Mouse (Mus musculus) midbrain, embryonic 10.5 days (tissue): ENCODE data around the gene Cyp11a1. TPM values are rescaled to one million over a fixed set of nuclear protein-coding genes. Genes with fewer than 3 reads are reported as not detected.
A peak's percentile ranks its signal among the peaks of the same experiment; 100 is the strongest.

Experiments used
- DNase-seq: peaks from one replicate; pipeline ENCODE4 v3.0.0-alpha.2; 2017; ENCODE audit warnings: low spot score
- H3K27ac ChIP-seq: fragments of 300-500 bp; sonication (generic); replicated peaks from 2 replicates; pipeline ENCODE4 v1.5.1; 2016; ENCODE audit warnings: mild to moderate bottlenecking
- H3K27me3 ChIP-seq: fragments of 300-500 bp; sonication (generic); 2 replicates; pipeline ENCODE4 v1.6.1; 2016; ENCODE audit warnings: low read depth, mild to moderate bottlenecking; ENCODE audit not compliant: poor library complexity, severe bottlenecking
- H3K36me3 ChIP-seq: fragments of 300-500 bp; sonication (generic); 2 replicates; pipeline ENCODE4 v1.6.1; 2016; ENCODE audit warnings: mild to moderate bottlenecking, moderate library complexity
- H3K4me1 ChIP-seq: fragments of 300-500 bp; sonication (generic); 2 replicates; pipeline ENCODE4 v1.6.1; 2016
- H3K4me3 ChIP-seq: fragments of 300-500 bp; sonication (generic); 2 replicates; pipeline ENCODE4 v1.5.1; 2016; ENCODE audit warnings: mild to moderate bottlenecking, moderate library complexity
- H3K9me3 ChIP-seq: fragments of 300-500 bp; sonication (generic); replicated peaks from 2 replicates; pipeline ENCODE4 v1.6.1; 2016; ENCODE audit warnings: mild to moderate bottlenecking
- whole genome bisulfite sequencing: fragments of 180-500 bp; shearing (Covaris S2); methylation state at CpG from one replicate; pipeline ENCODE4 v1.1.7; 2016; 5-methylcytosine and 5-hydroxymethylcytosine counted together
- polyA plus RNA-seq: library from polyadenylated mRNA; unstranded; fragments of >200 nt; fragmentation: Nextera tagmentation; extraction: Ambion mirVana; gene quantifications from 2 replicates; pipeline ENCODE4 v1.2.1, GENCODE M21; 2016

Cyp11a1 gene
- polyA plus RNA-seq, 1 experiment from 2014 or later, result 0.07 TPM

DNA sequence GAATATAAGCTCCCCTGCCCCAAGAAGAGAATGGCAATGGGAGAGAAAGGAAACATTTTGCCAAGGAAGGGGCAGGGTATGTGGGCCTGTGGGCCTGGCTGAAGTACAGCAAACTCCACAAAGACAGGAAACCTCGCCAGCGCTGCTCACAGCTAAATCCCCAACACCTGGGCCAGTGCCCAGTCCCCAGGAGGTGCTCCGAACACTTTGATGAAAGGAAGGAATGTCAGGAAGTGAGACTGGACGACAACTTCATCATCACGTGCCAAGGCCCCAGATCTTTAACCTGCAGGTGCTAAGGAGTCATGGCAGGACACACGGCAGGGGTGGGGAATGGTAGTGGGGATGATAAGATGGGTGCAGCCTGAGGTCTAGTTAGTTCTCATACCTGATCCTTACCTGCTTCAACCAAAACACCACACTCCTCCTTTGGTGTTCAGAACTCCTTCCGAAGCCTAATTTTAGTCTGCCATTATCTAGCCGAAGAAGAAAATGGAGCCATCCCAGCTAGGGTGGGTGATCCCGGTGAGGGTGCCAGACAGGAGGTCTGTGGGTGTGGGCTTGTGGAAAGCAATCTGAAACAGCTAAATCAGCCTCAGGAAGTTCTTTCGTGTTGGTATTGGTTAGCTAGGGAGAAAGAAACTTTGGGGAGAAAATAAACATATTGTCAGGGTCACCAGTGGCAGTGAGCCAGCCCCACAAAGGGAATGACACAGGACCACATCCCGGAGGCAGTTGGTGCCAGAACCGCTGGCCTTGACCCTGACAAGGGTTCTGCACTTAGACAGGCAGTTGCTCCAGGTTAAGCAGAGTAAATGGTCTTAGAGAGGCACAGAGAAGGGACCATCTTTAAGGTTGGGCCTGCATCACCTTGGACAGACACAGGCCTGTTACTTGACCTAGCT lies 40.7 kb upstream of the Cyp11a1 start:
- H3K9me3 ChIP-seq, result no peaks in the 10 kb centered on the region
- H3K4me1 ChIP-seq, result peaks cover 34% of the 10 kb centered on the region
- no peak for DNase-seq
- H3K27ac ChIP-seq, result no peak overlapping the region
- 0 out of 2 replicates have a peak, but pooled peaks cover 4% of the 10 kb centered on the region for H3K36me3 ChIP-seq
- 79% methylated on average over 12 of the region's 12 CpGs for WGBS
- no peaks in the 10 kb centered on the region for H3K27me3 ChIP-seq
- H3K4me3 ChIP-seq, result no peak overlapping the region

- Histone ChIP-seq H3K36me3 (no peaks in the 10 kb centered on the region), H3K27ac (0 out of 2 replicates have a peak overlapping the region, but pooled peaks have one; percentile 13), H3K27me3 (no peaks in the 10 kb centered on the region), H3K4me1 (peaks cover 26% of the 10 kb centered on the region), H3K4me3 (no peak overlapping the region), H3K9me3 (no peaks in the 10 kb centered on the region)
- DNase-seq, result no peak
- 88% methylated on average over 14 of the region's 14 CpGs for WGBS
Observed at GRCm38 (mm10) chr9:57967237-57967960, 38.8 kb upstream of the Cyp11a1 start.

- 0 out of 2 replicates have a peak overlapping the region, but pooled peaks have one; percentile 9 for H3K27ac ChIP-seq
- H3K4me3 ChIP-seq, result no peak overlapping the region
- no peaks in the 10 kb centered on the region for H3K36me3 ChIP-seq
- H3K9me3 ChIP-seq, result no peaks in the 10 kb centered on the region
- WGBS, result 91% methylated on average over 9 of the region's 9 CpGs
- H3K4me1 ChIP-seq, result peaks cover 34% of the 10 kb centered on the region
- no peaks in the 10 kb centered on the region for H3K27me3 ChIP-seq
- DNase-seq, result no peak
Observed at GRCm38 (mm10) chr9:57968166-57968771, 37.9 kb upstream of the Cyp11a1 start.

GRCm38 (mm10) chr9:57968783-57969542 lies 37.2 kb upstream of the Cyp11a1 start:
- H3K4me1 ChIP-seq, result peaks cover 30% of the 10 kb centered on the region
- 0 out of 2 replicates have a peak overlapping the region, but pooled peaks have one; percentile 9 for H3K27ac ChIP-seq
- H3K9me3 ChIP-seq, result no peaks in the 10 kb centered on the region
- H3K27me3 ChIP-seq, result no peaks in the 10 kb centered on the region
- no peak for DNase-seq
- WGBS, result 88% methylated on average over 8 of the region's 8 CpGs
- H3K36me3 ChIP-seq, result no peaks in the 10 kb centered on the region
- H3K4me3 ChIP-seq, result no peak overlapping the region

GRCm38 (mm10) chr9:57969736-57970495 lies 36.3 kb upstream of the Cyp11a1 start:
- WGBS, result 79% methylated on average over 11 of the region's 11 CpGs

GRCm38 (mm10) chr9:57971413-57971812 lies 34.8 kb upstream of the Cyp11a1 start:
- no peaks in the 10 kb centered on the region for H3K9me3 ChIP-seq
- WGBS, result 97% methylated on average over 5 of the region's 5 CpGs
- no peak overlapping the region for H3K4me3 ChIP-seq
- no peaks in the 10 kb centered on the region for H3K36me3 ChIP-seq
- peak overlapping the region; percentile 38; the same call in 1 of the 2 replicates for H3K27ac ChIP-seq
- H3K27me3 ChIP-seq, result no peaks in the 10 kb centered on the region
- no peak for DNase-seq
- H3K4me1 ChIP-seq, result peaks cover 20% of the 10 kb centered on the region

More at GRCm38 (mm10) chr9:57969736-57970495, 36.3 kb upstream of the Cyp11a1 start:
- Histone ChIP-seq H3K27me3 (no peaks in the 10 kb centered on the region), H3K36me3 (no peaks in the 10 kb centered on the region), H3K27ac (0 out of 2 replicates have a peak overlapping the region, but pooled peaks have one; percentile 15), H3K4me1 (peaks cover 20% of the 10 kb centered on the region), H3K4me3 (no peak overlapping the region), H3K9me3 (no peaks in the 10 kb centered on the region)
- no peak for DNase-seq

- H3K27ac ChIP-seq, result peak overlapping the region; percentile 38; the same call in 1 of the 2 replicates
- H3K36me3 ChIP-seq, result no peaks in the 10 kb centered on the region
- peaks cover 20% of the 10 kb centered on the region for H3K4me1 ChIP-seq
- DNase-seq, result no peak
- H3K4me3 ChIP-seq, result no peak overlapping the region
- 74% methylated on average over 9 of the region's 9 CpGs for WGBS
- H3K27me3 ChIP-seq, result no peaks in the 10 kb centered on the region
- H3K9me3 ChIP-seq, result no peaks in the 10 kb centered on the region
Observed at GRCm38 (mm10) chr9:57972141-57972591, 34.0 kb upstream of the Cyp11a1 start.

DNA sequence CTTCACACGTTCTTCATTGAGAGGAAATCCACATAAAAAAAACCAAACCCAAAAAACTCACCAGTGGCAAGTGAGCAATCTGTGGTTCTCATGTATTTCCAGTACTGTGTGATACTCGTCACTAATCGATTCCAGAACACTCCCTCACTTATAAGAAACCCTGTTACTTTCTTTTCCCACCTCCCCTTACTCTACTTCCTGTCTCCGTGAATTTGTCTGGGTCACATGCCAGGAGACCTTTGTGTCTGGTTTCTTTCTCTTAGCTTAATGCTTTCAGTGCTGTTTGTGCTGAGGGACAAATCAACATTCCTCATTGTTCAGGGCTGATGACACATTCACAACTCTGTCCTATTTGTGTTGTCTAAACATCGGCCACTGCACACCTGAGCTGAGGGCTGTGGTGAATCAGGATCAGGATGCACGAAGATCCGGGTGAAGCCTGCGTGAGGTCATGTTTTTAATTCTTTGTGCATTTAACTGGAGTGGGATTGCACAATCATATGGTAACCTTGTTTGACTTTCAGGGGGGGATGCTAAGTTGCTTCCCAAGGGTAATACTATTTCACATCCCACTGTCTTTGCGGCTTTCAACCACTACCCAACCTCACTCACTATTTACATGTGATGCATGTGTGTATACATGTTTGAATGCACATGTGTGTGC lies 33.3 kb upstream of the Cyp11a1 start:
- H3K27me3 ChIP-seq, result no peaks in the 10 kb centered on the region
- peaks cover 15% of the 10 kb centered on the region for H3K4me1 ChIP-seq
- H3K27ac ChIP-seq, result 0 out of 2 replicates have a peak overlapping the region, but pooled peaks have one; percentile 38
- DNase-seq, result no peak
- H3K9me3 ChIP-seq, result 0 out of 2 replicates have a peak, but pooled peaks cover 3% of the 10 kb centered on the region
- no peaks in the 10 kb centered on the region for H3K36me3 ChIP-seq
- H3K4me3 ChIP-seq, result no peak overlapping the region
- WGBS, result 75% methylated on average over 9 of the region's 9 CpGs

- no peak for DNase-seq
- no peaks in the 10 kb centered on the region for H3K36me3 ChIP-seq
- no peak overlapping the region for H3K27ac ChIP-seq
Observed at GRCm38 (mm10) chr9:57973440-57974066, 32.7 kb upstream of the Cyp11a1 start.

DNA sequence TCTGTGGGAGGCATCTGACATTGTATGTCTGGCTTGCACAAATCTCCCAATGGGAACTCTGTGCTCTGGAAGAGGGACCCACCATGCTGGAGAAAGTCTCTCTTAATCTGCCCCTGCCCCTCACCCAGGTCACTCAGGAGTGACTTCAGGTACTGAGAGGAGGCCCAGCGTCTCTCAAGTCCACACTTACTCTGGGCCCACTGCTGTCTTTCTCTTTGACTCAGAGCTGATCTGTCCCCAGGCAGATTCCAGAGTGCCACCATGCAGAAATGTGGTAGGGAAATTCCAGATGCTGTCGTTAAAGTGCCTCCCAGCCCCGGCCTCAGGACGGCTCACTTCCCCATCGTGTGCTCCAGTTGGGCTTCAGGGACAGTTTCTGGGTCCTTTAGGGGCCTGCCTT lies 32.0 kb upstream of the Cyp11a1 start:
- DNase-seq, result no peak
- Histone ChIP-seq H3K27me3 (no peaks in the 10 kb centered on the region), H3K4me1 (peaks cover 15% of the 10 kb centered on the region; the same call in 1 of the 2 replicates), H3K4me3 (no peak overlapping the region), H3K36me3 (no peaks in the 10 kb centered on the region), H3K9me3 (0 out of 2 replicates have a peak, but pooled peaks cover 3% of the 10 kb centered on the region), H3K27ac (no peak overlapping the region)
- 83% methylated on average over 5 of the region's 5 CpGs for WGBS

More at GRCm38 (mm10) chr9:57973440-57974066, 32.7 kb upstream of the Cyp11a1 start:
- H3K9me3 ChIP-seq, result 0 out of 2 replicates have a peak, but pooled peaks cover 3% of the 10 kb centered on the region
- WGBS, result 82% methylated on average over 6 of the region's 6 CpGs
- H3K4me1 ChIP-seq, result peaks cover 15% of the 10 kb centered on the region; the same call in 1 of the 2 replicates
- no peaks in the 10 kb centered on the region for H3K27me3 ChIP-seq
- H3K4me3 ChIP-seq, result no peak overlapping the region
